Mouse (Mus musculus) layer of hippocampus, adult 9-11 months (tissue): ENCODE data around the gene Txndc9.

Experiments used
- DNase-seq: peaks from one replicate; pipeline ENCODE4 v3.0.0; 2022

Gene Txndc9

GRCm38 (mm10) chr1:37968746-37969145 lies 28.9 kb downstream of the Txndc9 start:
- DNase-seq: no peak

GRCm38 (mm10) chr1:37965571-37965970 lies 32.1 kb downstream of the Txndc9 start:
- no peak for DNase-seq

- DNase-seq: no peak
Observed at GRCm38 (mm10) chr1:37959486-37959885, 38.2 kb downstream of the Txndc9 start.

GRCm38 (mm10) chr1:37958516-37958915 lies 39.2 kb downstream of the Txndc9 start:
- DNase-seq: no peak

GRCm38 (mm10) chr1:37957659-37958058 lies 40.0 kb downstream of the Txndc9 start, which contains the start of gene Lyg1:
Lyg1 (minus strand) TSS chr1:37957759.
- no peak for DNase-seq

GRCm38 (mm10) chr1:37956690-37957431 lies 40.8 kb downstream of the Txndc9 start:
- DNase-seq: no peak

GRCm38 (mm10) chr1:37955251-37955650 lies 42.4 kb downstream of the Txndc9 start:
- DNase-seq: no peak

- DNase-seq: no peak
Observed at GRCm38 (mm10) chr1:37954786-37955185, 42.9 kb downstream of the Txndc9 start.

- no peak for DNase-seq
Observed at GRCm38 (mm10) chr1:37948906-37949305, 48.8 kb downstream of the Txndc9 start.
